Mouse (Mus musculus): ENCODE measurements around the gene Cdh20.

Gene Cdh20

GRCm38 (mm10) chr1:104768371-104769249 is at the start of gene Cdh20:
Cdh20 (plus strand) TSS chr1:104768529.
- DNase-seq (ENCODE audit: low spot score): no peak

- DNase-seq (ENCODE audit: low spot score): no peak
These were observed 21.5 kb upstream of the Cdh20 start for GRCm38 (mm10) chr1:104746816-104747215.

- no peak for DNase-seq (ENCODE audit: low spot score)
These were observed 20.9 kb upstream of the Cdh20 start for GRCm38 (mm10) chr1:104747438-104747837.

- no peak for DNase-seq (ENCODE audit: low spot score)
These were observed 13.8 kb upstream of the Cdh20 start for GRCm38 (mm10) chr1:104754483-104754882.

- DNase-seq (ENCODE audit: low spot score): no peak
These were observed 12.4 kb upstream of the Cdh20 start for GRCm38 (mm10) chr1:104755896-104756295.

- no peak for DNase-seq (ENCODE audit: low spot score)
These were observed 900 bp downstream of the Cdh20 start for GRCm38 (mm10) chr1:104769250-104769607.

- DNase-seq (ENCODE audit: low spot score): no peak
These were observed 3.6 kb downstream of the Cdh20 start for GRCm38 (mm10) chr1:104771937-104772336.

- no peak for DNase-seq (ENCODE audit: low spot score)
These were observed 4.9 kb downstream of the Cdh20 start for GRCm38 (mm10) chr1:104773207-104773606.

- DNase-seq (ENCODE audit: low spot score): no peak
These were observed 25.2 kb downstream of the Cdh20 start for GRCm38 (mm10) chr1:104793488-104793887.

- DNase-seq (ENCODE audit: low spot score): no peak
These were observed 27.8 kb downstream of the Cdh20 start for GRCm38 (mm10) chr1:104796146-104796545.

GRCm38 (mm10) chr1:104797139-104797538 is 28.8 kb downstream of the Cdh20 start:
- no peak for DNase-seq (ENCODE audit: low spot score)

GRCm38 (mm10) chr1:104804746-104805145 is 36.4 kb downstream of the Cdh20 start:
- DNase-seq (ENCODE audit: low spot score): no peak

- DNase-seq (ENCODE audit: low spot score): no peak
These were observed 38.9 kb downstream of the Cdh20 start for GRCm38 (mm10) chr1:104807214-104807613.

- no peak for DNase-seq (ENCODE audit: low spot score)
These were observed 49.2 kb downstream of the Cdh20 start for GRCm38 (mm10) chr1:104817510-104817909.

- no peak for DNase-seq (ENCODE audit: low spot score)
These were observed 59.8 kb downstream of the Cdh20 start for GRCm38 (mm10) chr1:104828106-104828505.

GRCm38 (mm10) chr1:104838206-104838915 is 70.0 kb downstream of the Cdh20 start:
- no peak for DNase-seq (ENCODE audit: low spot score)

- no peak for DNase-seq (ENCODE audit: low spot score)
These were observed 70.7 kb downstream of the Cdh20 start for GRCm38 (mm10) chr1:104839051-104839450.

GRCm38 (mm10) chr1:104848256-104848919 is 80.1 kb downstream of the Cdh20 start:
- no peak for DNase-seq (ENCODE audit: low spot score)

GRCm38 (mm10) chr1:104848920-104849272 is 80.6 kb downstream of the Cdh20 start:
- DNase-seq (ENCODE audit: low spot score): no peak

- no peak for DNase-seq (ENCODE audit: low spot score)
These were observed 109.1 kb downstream of the Cdh20 start for GRCm38 (mm10) chr1:104877384-104877783.

- no peak for DNase-seq (ENCODE audit: low spot score)
These were observed 133.5 kb downstream of the Cdh20 start for GRCm38 (mm10) chr1:104901815-104902214.

GRCm38 (mm10) chr1:104903409-104903808 is 135.1 kb downstream of the Cdh20 start:
- no peak for DNase-seq (ENCODE audit: low spot score)

- no peak for DNase-seq (ENCODE audit: low spot score)
These were observed 144.1 kb downstream of the Cdh20 start for GRCm38 (mm10) chr1:104912407-104912806.
